10 mouse cellular contexts compared by ENCODE assay signal in the genomic region with DNA sequence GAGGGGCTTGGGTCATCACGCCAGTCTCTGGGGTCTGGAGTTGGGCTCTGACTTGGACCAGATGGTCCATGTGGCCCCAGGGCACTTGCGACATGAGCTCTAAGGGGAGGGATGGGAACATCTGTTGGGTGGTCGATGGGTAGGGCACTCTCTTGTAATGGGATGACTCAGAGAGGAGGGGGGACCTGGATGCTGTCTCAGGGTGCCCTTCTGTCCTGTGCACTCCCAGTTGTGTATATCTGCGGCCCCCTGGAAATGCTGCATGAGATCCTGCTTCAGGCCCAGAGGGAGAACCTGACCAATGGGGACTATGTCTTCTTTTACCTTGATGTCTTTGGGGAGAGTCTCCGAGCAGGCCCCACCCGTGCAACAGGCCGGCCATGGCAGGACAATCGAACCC. TPM values are rescaled to one million over a fixed set of nuclear protein-coding genes. Genes with fewer than 3 reads are reported as not detected.
DNase-seq lines count a peak whose midpoint lies in the region; ATAC-seq and TF ChIP-seq lines count a peak whose summit lies in the region.
"Had no signal": no experiment of that assay in that cellular context is flagged by ENCODE, and none has a peak within 500 bp of the region (broad histone marks: within the 10 kb centered on the region; RNA-seq: fewer than 3 reads in every experiment).

No protein-coding gene starts in this region.

- 78% methylated on average over 8 of the region's 8 CpGs for WGBS in lung, postnatal 0 days
- WGBS in hindbrain, postnatal 0 days = 74% methylated on average over 8 of the region's 8 CpGs
- 66% methylated on average over 8 of the region's 8 CpGs for WGBS in neural tube, embryonic 14.5 days

- DNase-seq in embryo, embryonic 10 days (ENCODE audit: low spot score) = peak; percentile 3
- DNase-seq in embryo, embryonic 10.5 days (ENCODE audit: low spot score) = no peak
- no peak for DNase-seq in lung, postnatal 0 days (ENCODE audit: low spot score)
- no peak for DNase-seq in lung, adult 18-20 months
- DNase-seq in hindbrain, postnatal 0 days (ENCODE audit: low spot score) = no peak
- no peak for DNase-seq in layer of hippocampus, adult 8-10 months (ENCODE audit: low spot score in 2 of 2)
- no peak for DNase-seq in natural killer cell, adult 2 months (ENCODE audit: low spot score in 2 of 2)

- H3K4me1 ChIP-seq in lung, postnatal 0 days (ENCODE audit: insufficient read depth, low read depth, low read length) = peaks cover 4% of the 10 kb centered on the region; the same call in 1 of the 2 replicates
- peaks cover 19% of the 10 kb centered on the region for H3K4me1 ChIP-seq in hindbrain, postnatal 0 days (ENCODE audit: insufficient read depth, low read length)
- H3K4me1 ChIP-seq in neural tube, embryonic 14.5 days (ENCODE audit: control insufficient read depth, insufficient read depth, low read length) = peaks cover 29% of the 10 kb centered on the region

- TF ChIP-seq CTCF in lung, postnatal 0 days (IDR thresholded peaks at IDR 0.05) = no peak
- no peak for TF ChIP-seq CTCF in hindbrain, postnatal 0 days (IDR thresholded peaks at IDR 0.05; ENCODE audit: low read depth)

- H3K36me3 ChIP-seq in lung, postnatal 0 days (ENCODE audit: insufficient read depth, low read length) = no peaks in the 10 kb centered on the region
- no peaks in the 10 kb centered on the region for H3K36me3 ChIP-seq in hindbrain, postnatal 0 days (ENCODE audit: insufficient read depth, low read length)
- H3K36me3 ChIP-seq in neural tube, embryonic 14.5 days (ENCODE audit: control insufficient read depth, insufficient read depth, low read length) = no peaks in the 10 kb centered on the region

- no peak for TF ChIP-seq EP300 in lung, postnatal 0 days (IDR thresholded peaks at IDR 0.05)

- 0 out of 2 replicates have a peak overlapping the region, but pooled peaks have one; percentile 91 for H3K4me2 ChIP-seq in lung, postnatal 0 days (replicated peaks; ENCODE audit: low read depth, low read length)
- H3K4me2 ChIP-seq in hindbrain, postnatal 0 days (ENCODE audit: low read depth, low read length) = peak overlapping the region; percentile 93; the same call in 1 of the 2 replicates
- peak overlapping the region; percentile 93; the same call in 1 of the 2 replicates for H3K4me2 ChIP-seq in neural tube, embryonic 14.5 days (ENCODE audit: low read depth, low read length)

- H3K27ac ChIP-seq in lung, postnatal 0 days (ENCODE audit: low read length) = no peak overlapping the region
- no peak overlapping the region for H3K27ac ChIP-seq in hindbrain, postnatal 0 days
- no peak overlapping the region for H3K27ac ChIP-seq in neural tube, embryonic 14.5 days (ENCODE audit: low read depth, low read length)

- no peak overlapping the region for H3K9ac ChIP-seq in lung, postnatal 0 days (replicated peaks; ENCODE audit: low read depth)
- H3K9ac ChIP-seq in hindbrain, postnatal 0 days (replicated peaks; ENCODE audit: low read length) = no peak overlapping the region
- H3K9ac ChIP-seq in neural tube, embryonic 14.5 days (replicated peaks; ENCODE audit: low read depth, low read length) = no peak overlapping the region

- H3K4me3 ChIP-seq in lung, postnatal 0 days (ENCODE audit: low read depth, low read length) = no peak overlapping the region
- no peak overlapping the region for H3K4me3 ChIP-seq in hindbrain, postnatal 0 days (ENCODE audit: low read length)
- H3K4me3 ChIP-seq in neural tube, embryonic 14.5 days (ENCODE audit: low read depth, low read length) = no peak overlapping the region
- H3K4me3 ChIP-seq: megakaryocyte, embryonic 14.5 days had no signal

- no peak for ATAC-seq in lung, postnatal 0 days
- ATAC-seq in hindbrain, postnatal 0 days = no peak
- no peak for ATAC-seq in neural tube, embryonic 14.5 days (ENCODE audit: low read depth)

- H3K27me3 ChIP-seq in lung, postnatal 0 days (replicated peaks; ENCODE audit: insufficient read depth, low read length) = no peaks in the 10 kb centered on the region
- no peaks in the 10 kb centered on the region for H3K27me3 ChIP-seq in hindbrain, postnatal 0 days (ENCODE audit: insufficient read depth, low read length)
- no peaks in the 10 kb centered on the region for H3K27me3 ChIP-seq in neural tube, embryonic 14.5 days (ENCODE audit: control insufficient read depth, insufficient read depth, low read length)

- no peaks in the 10 kb centered on the region for H3K9me3 ChIP-seq in lung, postnatal 0 days (ENCODE audit: low read length)
- H3K9me3 ChIP-seq in hindbrain, postnatal 0 days (ENCODE audit: low read length) = no peaks in the 10 kb centered on the region
- no peaks in the 10 kb centered on the region for H3K9me3 ChIP-seq in neural tube, embryonic 14.5 days (ENCODE audit: control insufficient read depth, low read length)
- H3K9me3 ChIP-seq: megakaryocyte, embryonic 14.5 days had no signal

RNA-seq across cellular contexts. Expression of gene Npr2, which starts 1.6 kb away (rescaled TPM):
- 11.9 and 12.8 TPM in 2 replicates for polyA plus RNA-seq in lung, postnatal 0 days (2015; fragmentation: Nextera tagmentation; extraction: Ambion mirVana)
- 25.0 and 41.3 TPM in 2 replicates for total RNA-seq in hindbrain, postnatal 0 days (2014; rRNA removed)
- polyA plus RNA-seq in hindbrain, postnatal 0 days (2015; fragmentation: Nextera tagmentation; extraction: Ambion mirVana) = 8.8 and 8.9 TPM in 2 replicates
- 15.9 and 19.2 TPM in 2 replicates for polyA plus RNA-seq in neural tube, embryonic 14.5 days (2014; fragmentation: Nextera tagmentation; extraction: Ambion mirVana)
- 10 to 100 TPM; 54.6 to 68.4 (median 59.4) TPM for total RNA-seq in layer of hippocampus, adult 8-10 months (2022)

RNA-seq across cellular contexts. Expression of gene Spag8, which starts 20.1 kb away (rescaled TPM):
- polyA plus RNA-seq in lung, postnatal 0 days (2015; fragmentation: Nextera tagmentation; extraction: Ambion mirVana) = 10.4 and 10.8 TPM in 2 replicates
- 6.8 and 17.0 TPM in 2 replicates for total RNA-seq in hindbrain, postnatal 0 days (2014; rRNA removed)
- 7.8 and 8.2 TPM in 2 replicates for polyA plus RNA-seq in hindbrain, postnatal 0 days (2015; fragmentation: Nextera tagmentation; extraction: Ambion mirVana)
- 2.4 and 4.6 TPM in 2 replicates for polyA plus RNA-seq in neural tube, embryonic 14.5 days (2014; fragmentation: Nextera tagmentation; extraction: Ambion mirVana)
- total RNA-seq in layer of hippocampus, adult 8-10 months (2022) = 1 to 10 TPM; 1.5 to 2.7 (median 2.0) TPM
- total RNA-seq: hematopoietic stem cell, adult 5-6 weeks had no signal

RNA-seq across cellular contexts. Expression of gene Hint2, which starts 23.0 kb away (rescaled TPM):
- 128 and 132 TPM in 2 replicates for polyA plus RNA-seq in lung, postnatal 0 days (2015; fragmentation: Nextera tagmentation; extraction: Ambion mirVana)
- total RNA-seq in hindbrain, postnatal 0 days (2014; rRNA removed) = 86.8 and 131 TPM in 2 replicates
- 98.7 and 107 TPM in 2 replicates for polyA plus RNA-seq in hindbrain, postnatal 0 days (2015; fragmentation: Nextera tagmentation; extraction: Ambion mirVana)
- polyA plus RNA-seq in neural tube, embryonic 14.5 days (2014; fragmentation: Nextera tagmentation; extraction: Ambion mirVana) = 67.1 and 73.9 TPM in 2 replicates
- 10 to 100 TPM; 25.3 to 39.2 (median 37.6) TPM for total RNA-seq in layer of hippocampus, adult 8-10 months (2022)

RNA-seq across cellular contexts. Expression of gene Tmem8b, which starts 35.5 kb away (rescaled TPM):
- polyA plus RNA-seq in lung, postnatal 0 days (2015; fragmentation: Nextera tagmentation; extraction: Ambion mirVana) = 2.5 and 3.1 TPM in 2 replicates
- total RNA-seq in hindbrain, postnatal 0 days (2014; rRNA removed) = 25.3 and 31.6 TPM in 2 replicates
- polyA plus RNA-seq in hindbrain, postnatal 0 days (2015; fragmentation: Nextera tagmentation; extraction: Ambion mirVana) = 10.3 and 11.4 TPM in 2 replicates
- polyA plus RNA-seq in neural tube, embryonic 14.5 days (2014; fragmentation: Nextera tagmentation; extraction: Ambion mirVana) = 11.4 and 13.3 TPM in 2 replicates
- 10 to 100 TPM; 66.0 to 71.0 (median 68.4) TPM for total RNA-seq in layer of hippocampus, adult 8-10 months (2022)

RNA-seq across cellular contexts. Expression of gene Fam221b, which starts 35.6 kb away (rescaled TPM):
- polyA plus RNA-seq in lung, postnatal 0 days (2015; fragmentation: Nextera tagmentation; extraction: Ambion mirVana) = 2.5 TPM in 2 replicates
- not detected in 2 replicates for total RNA-seq in hindbrain, postnatal 0 days (2014; rRNA removed)
- polyA plus RNA-seq in hindbrain, postnatal 0 days (2015; fragmentation: Nextera tagmentation; extraction: Ambion mirVana) = 1.4 and 1.6 TPM in 2 replicates
- polyA plus RNA-seq in neural tube, embryonic 14.5 days (2014; fragmentation: Nextera tagmentation; extraction: Ambion mirVana) = 1.6 and 1.7 TPM in 2 replicates
- total RNA-seq in layer of hippocampus, adult 8-10 months (2022) = 1 to 10 TPM in 3 of 4 experiments, under 1 TPM in 1; 0.84 to 1.5 (median 1.1) TPM
